Mouse (Mus musculus): Measurements from ENCODE around the gene Aig1. TPM values are rescaled to one million over a fixed set of nuclear protein-coding genes. Genes with fewer than 3 reads are reported as not detected.

Aig1 gene
- polyA plus RNA-seq, 1 experiment from 2014 or later, result 12.1 TPM

GRCm38 (mm10) chr10:13716132-13716531 is 152.6 kb downstream of the Aig1 start:
- no peak overlapping the region for H3K4me2 ChIP-seq
- WGBS (ENCODE audit: insufficient replicate concordance), result 61% methylated on average over 2 of the region's 2 CpGs
- no peak overlapping the region for H3K27ac ChIP-seq
- no peaks in the 10 kb centered on the region for H3K27me3 ChIP-seq
- no peaks in the 10 kb centered on the region for H3K36me3 ChIP-seq
- H3K4me3 ChIP-seq (replicated peaks), result no peak overlapping the region
- DNase-seq (no peak), ATAC-seq (ENCODE audit: low read depth) (no peak)
- H3K9ac ChIP-seq, result no peak overlapping the region
- no peaks in the 10 kb centered on the region for H3K4me1 ChIP-seq (replicated peaks)
- no peaks in the 10 kb centered on the region for H3K9me3 ChIP-seq (replicated peaks)

- DNase-seq (no peak), ATAC-seq (ENCODE audit: low read depth) (no peak)
- H3K27me3 ChIP-seq, result no peaks in the 10 kb centered on the region
- H3K27ac ChIP-seq, result no peak overlapping the region
- H3K4me3 ChIP-seq (replicated peaks), result no peak overlapping the region
- no peak overlapping the region for H3K4me2 ChIP-seq
- no peaks in the 10 kb centered on the region for H3K9me3 ChIP-seq (replicated peaks)
- H3K36me3 ChIP-seq, result no peaks in the 10 kb centered on the region
- 76% methylated on average over 6 of the region's 6 CpGs for WGBS (ENCODE audit: insufficient replicate concordance)
- H3K4me1 ChIP-seq (replicated peaks), result no peaks in the 10 kb centered on the region
- no peak overlapping the region for H3K9ac ChIP-seq
Measured at GRCm38 (mm10) chr10:13715584-13715983, 153.2 kb downstream of the Aig1 start.

GRCm38 (mm10) chr10:13714920-13715293 is 153.9 kb downstream of the Aig1 start:
- no peak overlapping the region for H3K4me3 ChIP-seq (replicated peaks)
- H3K36me3 ChIP-seq, result no peaks in the 10 kb centered on the region
- ATAC-seq (ENCODE audit: low read depth) (no peak), DNase-seq (no peak)
- H3K4me2 ChIP-seq, result no peak overlapping the region
- no peaks in the 10 kb centered on the region for H3K9me3 ChIP-seq (replicated peaks)
- no peak overlapping the region for H3K9ac ChIP-seq
- WGBS (ENCODE audit: insufficient replicate concordance), result 81% methylated on average over 7 of the region's 7 CpGs
- H3K27me3 ChIP-seq, result no peaks in the 10 kb centered on the region
- no peaks in the 10 kb centered on the region for H3K4me1 ChIP-seq (replicated peaks)
- no peak overlapping the region for H3K27ac ChIP-seq

- Histone ChIP-seq H3K9me3 (replicated peaks) (no peaks in the 10 kb centered on the region), H3K4me3 (replicated peaks) (no peak overlapping the region), H3K27ac (no peak overlapping the region), H3K4me1 (replicated peaks) (no peaks in the 10 kb centered on the region), H3K4me2 (no peak overlapping the region), H3K36me3 (no peaks in the 10 kb centered on the region), H3K27me3 (no peaks in the 10 kb centered on the region), H3K9ac (no peak overlapping the region)
- 72% methylated on average over 9 of the region's 9 CpGs for WGBS (ENCODE audit: insufficient replicate concordance)
- ATAC-seq (ENCODE audit: low read depth) (no peak), DNase-seq (no peak)
Measured at GRCm38 (mm10) chr10:13714199-13714919, 154.4 kb downstream of the Aig1 start.

- Histone ChIP-seq H3K36me3 (no peaks in the 10 kb centered on the region), H3K9me3 (replicated peaks) (no peaks in the 10 kb centered on the region), H3K27ac (no peak overlapping the region), H3K4me2 (no peak overlapping the region), H3K4me1 (replicated peaks) (no peaks in the 10 kb centered on the region), H3K4me3 (replicated peaks) (no peak overlapping the region), H3K27me3 (no peaks in the 10 kb centered on the region), H3K9ac (no peak overlapping the region)
- no peak for ATAC-seq (ENCODE audit: low read depth)
- WGBS (ENCODE audit: insufficient replicate concordance), result 78% methylated on average over 5 of the region's 5 CpGs
- no peak for DNase-seq
Measured at GRCm38 (mm10) chr10:13713711-13714110, 155.1 kb downstream of the Aig1 start.

GRCm38 (mm10) chr10:13713116-13713515 is 155.7 kb downstream of the Aig1 start:
- H3K4me2 ChIP-seq, result no peak overlapping the region
- no peak for DNase-seq
- no peak for ATAC-seq (ENCODE audit: low read depth)
- H3K27me3 ChIP-seq, result no peaks in the 10 kb centered on the region
- H3K9me3 ChIP-seq (replicated peaks), result no peaks in the 10 kb centered on the region
- 65% methylated on average over 2 of the region's 2 CpGs for WGBS (ENCODE audit: insufficient replicate concordance)
- no peak overlapping the region for H3K27ac ChIP-seq
- no peaks in the 10 kb centered on the region for H3K36me3 ChIP-seq
- H3K9ac ChIP-seq, result no peak overlapping the region
- H3K4me1 ChIP-seq (replicated peaks), result no peaks in the 10 kb centered on the region
- H3K4me3 ChIP-seq (replicated peaks), result no peak overlapping the region

- Histone ChIP-seq H3K4me2 (no peak overlapping the region), H3K4me3 (replicated peaks) (no peak overlapping the region), H3K36me3 (no peaks in the 10 kb centered on the region), H3K4me1 (replicated peaks) (no peaks in the 10 kb centered on the region), H3K9ac (no peak overlapping the region), H3K27me3 (no peaks in the 10 kb centered on the region), H3K9me3 (replicated peaks) (no peaks in the 10 kb centered on the region), H3K27ac (no peak overlapping the region)
- DNase-seq, result no peak
- no peak for ATAC-seq (ENCODE audit: low read depth)
- WGBS (ENCODE audit: insufficient replicate concordance), result 76% methylated on average over 8 of the region's 8 CpGs
Measured at GRCm38 (mm10) chr10:13711281-13711829, 157.4 kb downstream of the Aig1 start.

- Histone ChIP-seq H3K4me1 (replicated peaks) (peaks cover 6% of the 10 kb centered on the region; the same call in 1 of the 2 replicates), H3K27ac (no peak overlapping the region), H3K36me3 (no peaks in the 10 kb centered on the region), H3K4me3 (replicated peaks) (no peak overlapping the region), H3K9me3 (replicated peaks) (no peaks in the 10 kb centered on the region), H3K27me3 (no peaks in the 10 kb centered on the region), H3K9ac (no peak overlapping the region), H3K4me2 (no peak overlapping the region)
- ATAC-seq (ENCODE audit: low read depth), result no peak
- WGBS (ENCODE audit: insufficient replicate concordance), result 59% methylated on average over 4 of the region's 4 CpGs
- no peak for DNase-seq
Measured at GRCm38 (mm10) chr10:13705771-13706170, 163.0 kb downstream of the Aig1 start.

- WGBS (ENCODE audit: insufficient replicate concordance), result 63% methylated on average over 6 of the region's 6 CpGs
- Histone ChIP-seq H3K9me3 (replicated peaks) (no peaks in the 10 kb centered on the region), H3K4me2 (no peak overlapping the region), H3K36me3 (no peaks in the 10 kb centered on the region), H3K27me3 (no peaks in the 10 kb centered on the region), H3K4me3 (replicated peaks) (no peak overlapping the region), H3K27ac (no peak overlapping the region), H3K9ac (no peak overlapping the region), H3K4me1 (replicated peaks) (peaks cover 6% of the 10 kb centered on the region; the same call in 1 of the 2 replicates)
- ATAC-seq (ENCODE audit: low read depth) (no peak), DNase-seq (no peak)
Measured at GRCm38 (mm10) chr10:13702688-13703087, 166.1 kb downstream of the Aig1 start.

GRCm38 (mm10) chr10:13702043-13702442 is 166.7 kb downstream of the Aig1 start:
- Histone ChIP-seq H3K4me3 (replicated peaks) (no peak overlapping the region), H3K4me2 (no peak overlapping the region), H3K36me3 (no peaks in the 10 kb centered on the region), H3K27me3 (no peaks in the 10 kb centered on the region), H3K9me3 (replicated peaks) (no peaks in the 10 kb centered on the region), H3K4me1 (replicated peaks) (peaks cover 6% of the 10 kb centered on the region; the same call in 1 of the 2 replicates), H3K9ac (no peak overlapping the region), H3K27ac (no peak overlapping the region)
- ATAC-seq (ENCODE audit: low read depth) (no peak), DNase-seq (no peak)
- WGBS (ENCODE audit: insufficient replicate concordance), result 60% methylated on average over 8 of the region's 8 CpGs

- no peak overlapping the region for H3K4me3 ChIP-seq (replicated peaks)
- ATAC-seq (ENCODE audit: low read depth) (no peak), DNase-seq (no peak)
Measured at GRCm38 (mm10) chr10:13696326-13696725, 172.5 kb downstream of the Aig1 start.

GRCm38 (mm10) chr10:13693276-13693675 is 175.5 kb downstream of the Aig1 start:
- H3K4me1 ChIP-seq (replicated peaks), result no peaks in the 10 kb centered on the region
- H3K27ac ChIP-seq, result no peak overlapping the region
- no peak overlapping the region for H3K9ac ChIP-seq
- 78% methylated on average over 4 of the region's 4 CpGs for WGBS (ENCODE audit: insufficient replicate concordance)
- no peak for ATAC-seq (ENCODE audit: low read depth)
- DNase-seq, result no peak
- H3K4me2 ChIP-seq, result no peak overlapping the region
- H3K4me3 ChIP-seq (replicated peaks), result no peak overlapping the region
- no peaks in the 10 kb centered on the region for H3K27me3 ChIP-seq
- H3K9me3 ChIP-seq (replicated peaks), result no peaks in the 10 kb centered on the region
- H3K36me3 ChIP-seq, result no peaks in the 10 kb centered on the region

More at GRCm38 (mm10) chr10:13696326-13696725, 172.5 kb downstream of the Aig1 start:
- Histone ChIP-seq H3K27me3 (no peaks in the 10 kb centered on the region), H3K27ac (no peak overlapping the region), H3K9me3 (replicated peaks) (no peaks in the 10 kb centered on the region), H3K4me1 (replicated peaks) (peaks cover 3% of the 10 kb centered on the region; the same call in 1 of the 2 replicates), H3K4me2 (no peak overlapping the region), H3K9ac (no peak overlapping the region), H3K36me3 (no peaks in the 10 kb centered on the region)
